Mouse (Mus musculus): Measurements from ENCODE around the gene Mamld1. TPM values are rescaled to one million over a fixed set of nuclear protein-coding genes. Genes with fewer than 3 reads are reported as not detected.
"Not testable (repeated sequence)": the region's sequence is repeated elsewhere in the genome, so short reads cannot be mapped to it uniquely, and the experiment has no call there.

Mamld1 gene
- polyA plus RNA-seq (2016; fragmentation: Nextera tagmentation; extraction: Ambion mirVana): 3.1 and 3.8 TPM in 2 replicates

DNA sequence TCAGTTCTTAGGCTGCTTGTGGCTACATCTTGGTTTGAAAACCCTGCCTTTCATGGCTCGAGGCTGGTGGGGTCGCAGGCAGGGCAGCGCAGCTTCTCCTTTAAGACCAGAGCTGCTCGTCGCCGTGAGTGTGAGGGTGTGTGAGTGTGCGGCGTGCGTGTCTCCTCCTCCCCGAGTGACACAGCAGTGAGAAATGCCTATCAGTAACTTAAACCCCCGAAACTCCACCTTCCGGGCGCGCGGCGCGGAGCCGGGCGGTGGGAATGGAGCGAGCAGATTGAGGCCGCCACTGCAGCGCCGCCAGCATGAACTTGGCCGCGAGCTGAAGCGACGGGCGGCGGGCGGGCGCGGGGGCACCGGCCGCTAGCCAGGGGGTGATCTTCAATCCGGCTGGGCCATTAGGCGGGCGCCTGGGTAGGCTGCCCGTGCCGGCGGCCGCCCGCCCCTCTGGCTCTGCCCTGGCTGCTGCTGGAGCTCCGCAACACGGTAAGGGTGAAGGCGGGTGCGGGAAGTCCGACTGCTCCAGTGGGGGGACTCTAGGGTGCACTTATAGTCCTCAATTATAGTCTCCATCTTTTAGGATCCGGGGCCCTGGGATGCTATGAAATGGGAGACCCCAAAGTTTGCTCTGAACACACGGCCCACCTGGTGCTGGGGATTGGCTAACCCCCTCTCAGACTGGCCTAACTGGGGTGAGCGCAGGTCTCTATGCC lies at the start of gene Mamld1:
Gene Mamld1, plus strand, starts transcription at position 393 of the 713 bp plus-strand sequence.
- no peaks in the 10 kb centered on the region for H3K36me3 ChIP-seq

DNA sequence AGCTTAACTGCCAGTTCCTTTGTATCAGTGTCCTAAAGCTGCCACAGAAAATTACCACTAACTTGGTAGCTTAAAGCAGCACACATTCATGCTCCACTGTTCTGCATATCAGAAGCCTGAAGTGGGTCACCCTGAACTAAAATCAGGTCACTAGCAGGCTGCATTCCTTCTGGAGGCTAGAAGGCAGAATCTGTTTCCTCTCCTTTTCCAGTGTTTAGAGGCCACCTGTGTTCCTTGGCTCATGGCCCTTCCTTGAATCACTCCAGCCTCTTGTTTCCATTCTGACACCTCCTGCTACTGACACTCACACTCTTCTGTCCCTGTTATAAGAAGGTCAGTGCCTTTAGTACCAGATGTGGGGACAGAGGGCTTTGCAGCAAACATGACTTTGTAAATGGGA lies 25.3 kb upstream of the Mamld1 start:
- H3K27ac ChIP-seq (ENCODE audit: poor library complexity, severe bottlenecking): no peak overlapping the region
- H3K4me1 ChIP-seq (replicated peaks): no peaks in the 10 kb centered on the region
- no peaks in the 10 kb centered on the region for H3K36me3 ChIP-seq
- H3K4me2 ChIP-seq: no peak overlapping the region
- no peaks in the 10 kb centered on the region for H3K27me3 ChIP-seq (replicated peaks)
- H3K9me3 ChIP-seq (replicated peaks): no peaks in the 10 kb centered on the region
- H3K9ac ChIP-seq: no peak overlapping the region
- ATAC-seq (ENCODE audit: insufficient number of reproducible peaks, low FRiP score): no peak
- H3K4me3 ChIP-seq: no peak overlapping the region

More for the DNA sequence above, at the start of gene Mamld1:
- Histone ChIP-seq H3K27me3 (replicated peaks) (peaks cover 27% of the 10 kb centered on the region), H3K27ac (ENCODE audit: poor library complexity, severe bottlenecking) (no peak within 1 kb of the TSS), H3K4me2 (peak within 1 kb of the TSS; percentile 84), H3K4me3 (peak within 1 kb of the TSS; percentile 56), H3K4me1 (replicated peaks) (peaks cover 10% of the 10 kb centered on the region), H3K9ac (peak within 1 kb of the TSS; percentile 72), H3K9me3 (replicated peaks) (no peaks in the 10 kb centered on the region)
- ATAC-seq (ENCODE audit: insufficient number of reproducible peaks, low FRiP score): peak; percentile 65; the same call in 1 of the 2 replicates
- WGBS: 15% methylated on average over 50 of the region's 50 CpGs

GRCm38 (mm10) chrX:71028007-71028406 lies 22.0 kb upstream of the Mamld1 start:
- ATAC-seq (ENCODE audit: insufficient number of reproducible peaks, low FRiP score): no peak
- H3K36me3 ChIP-seq: no peaks in the 10 kb centered on the region
- no peak overlapping the region for H3K4me2 ChIP-seq
- H3K4me1 ChIP-seq (replicated peaks): no peaks in the 10 kb centered on the region
- no peak overlapping the region for H3K9ac ChIP-seq
- no peak overlapping the region for H3K4me3 ChIP-seq
- WGBS: 82% methylated on average over 4 of the region's 4 CpGs
- no peak overlapping the region for H3K27ac ChIP-seq (ENCODE audit: poor library complexity, severe bottlenecking)
- no peaks in the 10 kb centered on the region for H3K9me3 ChIP-seq (replicated peaks)
- H3K27me3 ChIP-seq (replicated peaks): no peaks in the 10 kb centered on the region

GRCm38 (mm10) chrX:71028976-71029375 lies 21.1 kb upstream of the Mamld1 start:
- H3K36me3 ChIP-seq; H3K4me2 ChIP-seq; ATAC-seq (ENCODE audit: insufficient number of reproducible peaks, low FRiP score); H3K27ac ChIP-seq (ENCODE audit: poor library complexity, severe bottlenecking); H3K9ac ChIP-seq; H3K4me1 ChIP-seq (replicated peaks); H3K27me3 ChIP-seq (replicated peaks); H3K9me3 ChIP-seq (replicated peaks); H3K4me3 ChIP-seq: not testable (repeated sequence)
- 91% methylated on average over 1 of the region's 1 CpGs for WGBS

- WGBS: 13% methylated on average over 26 of the region's 26 CpGs
- Histone ChIP-seq H3K9ac (peak overlapping the region; percentile 72), H3K27me3 (replicated peaks) (peaks cover 27% of the 10 kb centered on the region), H3K4me1 (replicated peaks) (peaks cover 10% of the 10 kb centered on the region), H3K27ac (ENCODE audit: poor library complexity, severe bottlenecking) (no peak overlapping the region), H3K9me3 (replicated peaks) (no peaks in the 10 kb centered on the region), H3K36me3 (no peaks in the 10 kb centered on the region), H3K4me3 (peak overlapping the region; percentile 56), H3K4me2 (peak overlapping the region; percentile 84)
- ATAC-seq (ENCODE audit: insufficient number of reproducible peaks, low FRiP score): peak; percentile 20; the same call in 1 of the 2 replicates
Measured at GRCm38 (mm10) chrX:71050677-71051311, 738 bp downstream of the Mamld1 start.

DNA sequence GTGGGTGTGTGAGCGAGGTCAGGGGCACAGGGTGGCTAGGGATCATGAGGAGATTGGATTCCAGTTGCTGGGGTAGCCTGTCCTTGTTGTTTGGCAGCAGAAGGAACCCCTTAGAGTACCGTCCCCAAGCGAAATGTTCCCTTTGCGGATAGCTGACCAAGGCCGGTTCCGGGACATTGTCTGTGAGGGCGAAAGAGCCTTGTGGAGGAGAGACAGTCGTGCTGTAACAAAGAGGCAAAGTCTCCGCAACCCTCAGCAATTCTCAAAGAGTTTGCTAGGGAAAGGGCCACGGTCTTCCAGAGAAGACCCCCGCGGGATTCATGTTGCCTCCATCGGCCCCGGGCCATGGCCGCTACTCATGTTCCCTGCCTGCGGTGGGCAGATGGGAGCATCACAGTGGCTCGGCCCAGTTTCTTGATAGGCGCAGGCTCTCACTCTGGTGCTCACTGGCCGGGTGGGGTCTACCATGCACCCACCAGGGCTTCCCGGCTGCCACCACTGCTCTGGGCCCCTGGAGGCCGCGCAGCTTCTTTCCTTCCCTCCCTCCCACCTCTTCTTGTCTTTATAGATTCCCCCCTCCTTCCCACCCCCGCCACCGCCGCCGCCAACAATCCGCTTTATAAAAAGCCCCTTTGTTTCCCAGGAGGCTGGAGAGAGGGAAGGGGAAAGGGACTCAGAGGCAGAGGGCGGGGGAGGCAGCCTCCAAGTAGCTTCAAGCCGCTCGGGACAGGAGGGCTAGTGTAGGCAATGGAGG lies 1.5 kb downstream of the Mamld1 start:
- H3K27me3 ChIP-seq (replicated peaks): peaks cover 27% of the 10 kb centered on the region

DNA sequence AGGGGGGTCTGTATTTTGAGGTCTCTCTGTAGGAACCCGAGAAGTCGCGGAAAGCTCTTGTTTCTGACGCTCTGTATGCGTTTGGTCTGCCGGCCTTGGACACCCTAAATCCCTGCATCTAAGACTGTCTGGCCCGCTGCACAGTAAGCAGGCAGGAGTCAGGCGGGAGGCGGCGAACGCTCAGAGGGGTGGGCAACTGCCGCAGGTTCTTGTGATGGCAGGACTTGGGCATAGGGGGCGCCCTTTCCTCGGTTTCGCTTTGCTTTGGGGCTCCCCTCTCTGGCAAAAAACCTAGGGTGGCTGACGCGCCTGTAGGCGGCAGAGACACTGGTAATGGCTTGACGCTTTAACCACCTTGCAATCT lies 2.0 kb downstream of the Mamld1 start:
- H3K4me3 ChIP-seq: peak overlapping the region; percentile 56
- WGBS: 22% methylated on average over 16 of the region's 19 CpGs
- ATAC-seq (ENCODE audit: insufficient number of reproducible peaks, low FRiP score): peak; percentile 30
- H3K9me3 ChIP-seq (replicated peaks): no peaks in the 10 kb centered on the region
- peak overlapping the region; percentile 72 for H3K9ac ChIP-seq
- H3K4me2 ChIP-seq: peak overlapping the region; percentile 84
- H3K27ac ChIP-seq (ENCODE audit: poor library complexity, severe bottlenecking): 0 out of 2 replicates have a peak overlapping the region, but pooled peaks have one; percentile 11
- H3K27me3 ChIP-seq (replicated peaks): peaks cover 27% of the 10 kb centered on the region
- no peaks in the 10 kb centered on the region for H3K36me3 ChIP-seq
- peaks cover 10% of the 10 kb centered on the region for H3K4me1 ChIP-seq (replicated peaks)

More for the DNA sequence above, 1.5 kb downstream of the Mamld1 start:
- Histone ChIP-seq H3K4me2 (peak overlapping the region; percentile 84), H3K27ac (ENCODE audit: poor library complexity, severe bottlenecking) (peak overlapping the region; percentile 11; the same call in 1 of the 2 replicates), H3K4me3 (peak overlapping the region; percentile 56), H3K9me3 (replicated peaks) (no peaks in the 10 kb centered on the region), H3K36me3 (no peaks in the 10 kb centered on the region), H3K4me1 (replicated peaks) (peaks cover 10% of the 10 kb centered on the region), H3K9ac (peak overlapping the region; percentile 72)
- ATAC-seq (ENCODE audit: insufficient number of reproducible peaks, low FRiP score): no peak
- 24% methylated on average over 28 of the region's 30 CpGs for WGBS

DNA sequence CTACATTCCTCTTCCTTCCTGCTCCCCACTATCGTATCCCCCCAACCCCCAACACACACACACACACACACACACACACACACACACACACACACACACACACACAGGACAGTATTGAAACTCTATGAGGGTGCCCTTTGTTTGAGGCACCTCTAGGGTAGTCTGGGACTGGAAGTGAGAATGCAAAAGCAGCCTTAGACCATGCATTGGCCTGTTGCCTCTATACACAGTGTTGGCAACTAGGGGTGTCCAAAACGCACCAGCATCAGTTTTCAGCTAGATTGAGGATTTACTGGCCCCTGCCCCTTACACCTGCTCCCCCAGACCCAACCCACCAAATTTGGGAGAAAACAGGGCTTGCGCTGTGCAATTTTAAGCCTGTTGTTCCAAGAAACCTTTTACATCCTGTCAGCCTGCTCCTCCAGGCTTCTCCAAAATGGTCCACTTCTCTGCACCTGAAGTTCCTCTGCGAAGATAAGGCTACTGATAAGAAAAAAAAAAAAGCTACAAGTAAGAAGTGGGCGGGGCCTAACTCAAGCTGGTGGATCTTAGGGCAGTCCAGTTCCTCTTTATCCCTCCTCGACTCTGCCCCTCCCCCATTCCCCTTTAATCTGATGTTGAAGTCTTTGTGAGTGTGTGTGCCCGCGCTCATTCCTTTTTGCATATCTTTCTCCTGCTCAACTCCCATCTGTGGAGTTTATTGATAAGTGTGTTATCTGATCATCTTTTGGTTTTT lies 2.6 kb downstream of the Mamld1 start:
- Histone ChIP-seq H3K4me2 (peak overlapping the region; percentile 84), H3K27me3 (replicated peaks) (peaks cover 27% of the 10 kb centered on the region), H3K9me3 (replicated peaks) (no peaks in the 10 kb centered on the region), H3K9ac (peak overlapping the region; percentile 72; the same call in 1 of the 2 replicates), H3K36me3 (no peaks in the 10 kb centered on the region), H3K4me3 (peak overlapping the region; percentile 56), H3K4me1 (replicated peaks) (peaks cover 10% of the 10 kb centered on the region), H3K27ac (ENCODE audit: poor library complexity, severe bottlenecking) (0 out of 2 replicates have a peak overlapping the region, but pooled peaks have one; percentile 11)
- ATAC-seq (ENCODE audit: insufficient number of reproducible peaks, low FRiP score): peak; percentile 44
- 31% methylated on average over 7 of the region's 8 CpGs for WGBS

DNA sequence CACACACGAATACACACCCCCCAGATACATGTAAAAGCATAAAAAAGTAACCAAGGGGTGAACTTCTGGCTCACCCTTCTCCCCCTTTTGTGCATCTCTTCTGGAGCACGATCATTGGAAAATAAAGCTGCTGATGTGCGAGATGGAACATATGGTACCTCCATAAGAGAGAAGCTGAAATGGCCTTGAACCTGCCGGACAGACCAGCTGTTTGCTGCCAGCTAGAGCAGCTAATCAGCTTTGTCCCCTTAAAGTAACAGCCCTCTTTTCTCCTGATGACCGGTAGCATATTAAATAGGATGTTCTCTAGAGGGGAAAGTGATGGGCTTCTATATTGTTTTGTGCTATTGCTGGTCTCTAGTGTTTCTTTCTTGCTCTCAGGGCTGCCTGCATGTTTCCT lies 3.2 kb downstream of the Mamld1 start:
- Histone ChIP-seq H3K4me2 (0 out of 2 replicates have a peak overlapping the region, but pooled peaks have one; percentile 9), H3K27ac (ENCODE audit: poor library complexity, severe bottlenecking) (no peak overlapping the region), H3K4me1 (replicated peaks) (peaks cover 10% of the 10 kb centered on the region), H3K4me3 (no peak overlapping the region), H3K36me3 (no peaks in the 10 kb centered on the region), H3K27me3 (replicated peaks) (peaks cover 22% of the 10 kb centered on the region), H3K9me3 (replicated peaks) (no peaks in the 10 kb centered on the region), H3K9ac (no peak overlapping the region)
- WGBS: 52% methylated on average over 5 of the region's 5 CpGs
- ATAC-seq (ENCODE audit: insufficient number of reproducible peaks, low FRiP score): no peak

- Histone ChIP-seq H3K36me3 (no peaks in the 10 kb centered on the region), H3K27me3 (replicated peaks) (no peaks in the 10 kb centered on the region), H3K4me1 (replicated peaks) (no peaks in the 10 kb centered on the region), H3K4me3 (no peak overlapping the region), H3K4me2 (no peak overlapping the region), H3K9me3 (replicated peaks) (no peaks in the 10 kb centered on the region), H3K27ac (ENCODE audit: poor library complexity, severe bottlenecking) (no peak overlapping the region), H3K9ac (no peak overlapping the region)
- 85% methylated on average over 2 of the region's 2 CpGs for WGBS
- ATAC-seq (ENCODE audit: insufficient number of reproducible peaks, low FRiP score): no peak
Measured at GRCm38 (mm10) chrX:71056968-71057367, 6.9 kb downstream of the Mamld1 start.
